ENCODE assay signal across 32 mouse cellular contexts in the genomic region with DNA sequence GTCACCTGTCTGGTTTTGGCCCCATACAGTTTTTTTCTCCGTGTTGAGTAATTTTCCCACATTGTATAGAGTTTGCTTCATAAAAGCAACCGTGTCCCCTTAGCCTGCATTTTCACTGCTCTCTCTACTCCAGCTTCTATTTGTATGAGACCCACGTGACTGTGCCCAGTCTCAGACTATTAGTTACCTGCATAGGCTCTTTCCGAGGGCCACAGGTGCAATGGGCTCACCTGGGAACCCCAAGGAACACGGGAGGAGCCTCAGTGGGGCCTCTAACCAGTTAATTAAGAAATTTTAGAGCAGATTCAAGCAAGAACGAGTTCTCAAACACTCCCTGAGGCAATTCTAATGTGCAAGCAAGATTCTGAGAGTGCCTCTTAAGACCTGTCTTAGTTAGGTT.
"Had no signal": no experiment of that assay in that cellular context is flagged by ENCODE, and none has a peak within 500 bp of the region (broad histone marks: within the 10 kb centered on the region; RNA-seq: fewer than 3 reads in every experiment).

No protein-coding gene starts in this region.

- DNase-seq: left cerebral cortex, postnatal 4 days; liver; liver, embryonic 13.5 days; liver, postnatal 0 days; lung, adult 18-20 months; lung, adult 2 months; lung, embryonic 14.5 days; lung, postnatal 10 days; lung, postnatal 14 days; lung, postnatal 36 days; lung, postnatal 4 days; midbrain, embryonic 14.5 days had no signal

- H3K4me3 ChIP-seq: limb, embryonic 10.5 days; limb, embryonic 12.5 days; limb, embryonic 13.5 days; limb, embryonic 15.5 days; liver, embryonic 12.5 days; liver, embryonic 13.5 days; liver, embryonic 15.5 days; lung, embryonic 15.5 days; megakaryocyte, embryonic 14.5 days; midbrain, embryonic 10.5 days; midbrain, embryonic 12.5 days; midbrain, embryonic 13.5 days; midbrain, embryonic 15.5 days; myocyte; neural tube, embryonic 12.5 days had no signal

- H3K9me3 ChIP-seq: limb, embryonic 10.5 days; limb, embryonic 12.5 days; limb, embryonic 13.5 days; limb, embryonic 15.5 days; liver, embryonic 12.5 days; liver, embryonic 13.5 days; liver, embryonic 15.5 days; lung, embryonic 15.5 days; midbrain, embryonic 10.5 days; midbrain, embryonic 12.5 days; midbrain, embryonic 13.5 days; midbrain, embryonic 15.5 days; neural tube, embryonic 12.5 days had no signal

- H3K27me3 ChIP-seq: limb, embryonic 12.5 days; limb, embryonic 13.5 days; limb, embryonic 15.5 days; liver, embryonic 12.5 days; liver, embryonic 13.5 days; liver, embryonic 15.5 days; lung, embryonic 15.5 days; megakaryocyte, embryonic 14.5 days; midbrain, embryonic 12.5 days; midbrain, embryonic 13.5 days; midbrain, embryonic 15.5 days; neural tube, embryonic 12.5 days had no signal

- ATAC-seq: liver, embryonic 12.5 days; liver, postnatal 0 days; lung, postnatal 0 days; midbrain, embryonic 13.5 days; midbrain, embryonic 15.5 days; midbrain, embryonic 16.5 days had no signal

- H3K4me2 ChIP-seq: limb, embryonic 12.5 days; limb, embryonic 13.5 days; limb, embryonic 15.5 days; liver, embryonic 11.5 days; liver, embryonic 12.5 days; liver, embryonic 13.5 days; liver, embryonic 15.5 days; lung, embryonic 14.5 days; lung, embryonic 15.5 days; midbrain, embryonic 11.5 days; midbrain, embryonic 12.5 days; midbrain, embryonic 13.5 days; midbrain, embryonic 15.5 days; neural tube, embryonic 12.5 days had no signal

- H3K36me3 ChIP-seq: limb, embryonic 10.5 days; limb, embryonic 12.5 days; limb, embryonic 13.5 days; limb, embryonic 15.5 days; liver, embryonic 12.5 days; liver, embryonic 13.5 days; liver, embryonic 15.5 days; lung, embryonic 15.5 days; midbrain, embryonic 10.5 days; midbrain, embryonic 12.5 days; midbrain, embryonic 13.5 days; midbrain, embryonic 15.5 days; neural tube, embryonic 12.5 days had no signal

- H3K27ac ChIP-seq: limb, embryonic 10.5 days; limb, embryonic 12.5 days; limb, embryonic 13.5 days; limb, embryonic 15.5 days; liver, embryonic 12.5 days; liver, embryonic 13.5 days; liver, embryonic 14.5 days; liver, embryonic 15.5 days; lung, embryonic 15.5 days; macrophage; midbrain, embryonic 10.5 days; midbrain, embryonic 12.5 days; midbrain, embryonic 13.5 days; midbrain, embryonic 15.5 days; neural tube, embryonic 12.5 days had no signal

- H3K4me1 ChIP-seq: limb, embryonic 10.5 days; limb, embryonic 12.5 days; liver, embryonic 12.5 days; liver, embryonic 13.5 days; liver, embryonic 15.5 days; lung, embryonic 15.5 days; megakaryocyte, embryonic 14.5 days; midbrain, embryonic 10.5 days; midbrain, embryonic 12.5 days; midbrain, embryonic 13.5 days; midbrain, embryonic 15.5 days; neural tube, embryonic 12.5 days had no signal

- H3K9ac ChIP-seq: limb, embryonic 12.5 days; limb, embryonic 13.5 days; limb, embryonic 15.5 days; liver, embryonic 12.5 days; liver, embryonic 13.5 days; liver, embryonic 14.5 days; liver, embryonic 15.5 days; liver, postnatal 0 days; lung, embryonic 14.5 days; lung, embryonic 15.5 days; midbrain, embryonic 12.5 days; midbrain, embryonic 13.5 days; midbrain, embryonic 15.5 days; neural tube, embryonic 12.5 days had no signal
